Mouse (Mus musculus): ENCODE measurements around the gene Prpf38a. TPM values are rescaled to one million over a fixed set of nuclear protein-coding genes. Genes with fewer than 3 reads are reported as not detected.
A peak's percentile ranks its signal among the peaks of the same experiment; 100 is the strongest.

Prpf38a gene
- polyA plus RNA-seq, 1 experiment from 2014 or later: 73.1 TPM

- Histone ChIP-seq H3K36me3 (ENCODE audit: control insufficient read depth, insufficient read depth, low read length) (peaks cover 40% of the 10 kb centered on the region), H3K4me2 (ENCODE audit: low read depth, low read length) (no peak overlapping the region), H3K27ac (replicated peaks; ENCODE audit: low read depth, low read length) (no peak overlapping the region), H3K9ac (ENCODE audit: low read depth, low read length) (no peak overlapping the region), H3K4me1 (ENCODE audit: control insufficient read depth, insufficient read depth, low read length) (no peaks in the 10 kb centered on the region), H3K4me3 (ENCODE audit: low read depth, low read length) (no peak overlapping the region), H3K9me3 (ENCODE audit: control insufficient read depth, low read length) (no peaks in the 10 kb centered on the region), H3K27me3 (replicated peaks; ENCODE audit: control insufficient read depth, insufficient read depth, low read length) (no peaks in the 10 kb centered on the region)
- ATAC-seq (ENCODE audit: low read depth): no peak
- whole genome bisulfite sequencing: 87% methylated on average over 3 of the region's 3 CpGs
- no peak for DNase-seq (ENCODE audit: low spot score)
These were observed 29.5 kb upstream of the Prpf38a start for GRCm38 (mm10) chr4:108608651-108609050.

DNA sequence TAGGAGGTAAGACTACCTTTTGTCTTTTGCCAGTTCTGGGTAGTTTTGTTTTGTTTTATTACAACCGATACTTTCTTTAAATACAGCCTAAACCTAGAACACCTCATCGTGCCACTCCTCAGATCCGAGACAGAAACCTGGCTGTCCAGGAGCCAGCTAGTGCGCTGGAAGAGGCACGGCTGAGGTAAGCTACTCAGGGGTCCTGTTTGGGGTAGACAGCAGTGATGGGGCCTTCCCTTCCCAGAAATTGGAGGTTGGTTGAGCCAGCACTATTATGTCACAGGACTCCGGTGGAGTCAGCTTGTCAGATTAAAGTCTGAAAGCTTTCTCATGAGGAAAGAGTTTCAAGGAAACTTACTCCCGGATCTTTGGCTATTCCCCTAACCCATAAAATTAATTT is 22.7 kb upstream of the Prpf38a start:
- DNase-seq (ENCODE audit: low spot score): no peak
- Histone ChIP-seq H3K27me3 (replicated peaks; ENCODE audit: control insufficient read depth, insufficient read depth, low read length) (no peaks in the 10 kb centered on the region), H3K4me2 (ENCODE audit: low read depth, low read length) (no peak overlapping the region), H3K27ac (replicated peaks; ENCODE audit: low read depth, low read length) (no peak overlapping the region), H3K9ac (ENCODE audit: low read depth, low read length) (no peak overlapping the region), H3K36me3 (ENCODE audit: control insufficient read depth, insufficient read depth, low read length) (peaks cover 57% of the 10 kb centered on the region), H3K4me3 (ENCODE audit: low read depth, low read length) (no peak overlapping the region), H3K4me1 (ENCODE audit: control insufficient read depth, insufficient read depth, low read length) (no peaks in the 10 kb centered on the region), H3K9me3 (ENCODE audit: control insufficient read depth, low read length) (no peaks in the 10 kb centered on the region)
- 95% methylated on average over 7 of the region's 7 CpGs for WGBS
- no peak for ATAC-seq (ENCODE audit: low read depth)

DNA sequence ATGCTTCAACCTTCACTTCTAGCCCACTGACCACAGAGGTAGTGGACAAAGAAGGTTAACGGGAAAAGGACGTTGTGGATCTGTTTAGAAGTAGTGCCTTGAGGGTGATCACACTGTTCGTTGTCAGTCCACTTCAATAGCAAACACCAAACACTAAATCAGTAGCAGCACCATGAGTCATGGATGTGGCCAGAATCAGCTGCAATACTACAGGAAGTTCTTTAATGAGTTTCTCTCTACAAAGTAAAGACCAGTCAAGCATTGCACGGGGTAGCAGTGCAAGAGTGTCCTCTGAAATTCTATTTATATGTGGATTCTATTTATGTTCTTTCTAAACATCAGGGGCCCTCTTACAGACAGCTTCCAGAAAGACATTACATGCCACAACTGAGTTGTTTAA is 19.2 kb upstream of the Prpf38a start:
- Histone ChIP-seq H3K9ac (ENCODE audit: low read depth, low read length) (no peak overlapping the region), H3K27ac (replicated peaks; ENCODE audit: low read depth, low read length) (no peak overlapping the region), H3K4me1 (ENCODE audit: control insufficient read depth, insufficient read depth, low read length) (no peaks in the 10 kb centered on the region), H3K4me2 (ENCODE audit: low read depth, low read length) (no peak overlapping the region), H3K9me3 (ENCODE audit: control insufficient read depth, low read length) (no peaks in the 10 kb centered on the region), H3K4me3 (ENCODE audit: low read depth, low read length) (no peak overlapping the region), H3K27me3 (replicated peaks; ENCODE audit: control insufficient read depth, insufficient read depth, low read length) (no peaks in the 10 kb centered on the region), H3K36me3 (ENCODE audit: control insufficient read depth, insufficient read depth, low read length) (peaks cover 33% of the 10 kb centered on the region)
- 88% methylated on average over 4 of the region's 4 CpGs for WGBS
- ATAC-seq (ENCODE audit: low read depth) (no peak), DNase-seq (ENCODE audit: low spot score) (no peak)

- WGBS: 86% methylated on average over 1 of the region's 1 CpGs
These were observed 16.6 kb upstream of the Prpf38a start for GRCm38 (mm10) chr4:108595785-108596184.

DNA sequence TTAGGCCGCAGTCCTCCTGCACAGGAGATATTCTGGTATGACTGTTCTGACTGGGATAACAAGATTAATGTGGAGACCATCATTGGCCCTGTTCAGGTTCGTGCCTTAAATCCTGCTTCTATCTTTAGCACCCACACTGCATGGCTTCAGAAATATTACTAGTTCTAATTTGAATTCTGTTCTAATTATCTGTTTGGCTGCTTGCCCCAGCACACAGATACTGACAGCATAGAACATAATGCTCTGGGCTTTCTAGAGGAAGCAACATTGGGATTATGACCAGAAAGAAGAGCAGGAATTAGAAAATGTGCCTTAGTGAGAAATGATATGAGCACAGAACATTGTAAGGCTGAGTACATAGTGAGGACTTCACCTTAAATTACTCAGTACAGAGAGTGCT is 14.2 kb upstream of the Prpf38a start:
- Histone ChIP-seq H3K9ac (ENCODE audit: low read depth, low read length) (no peak overlapping the region), H3K4me2 (ENCODE audit: low read depth, low read length) (no peak overlapping the region), H3K27ac (replicated peaks; ENCODE audit: low read depth, low read length) (no peak overlapping the region), H3K9me3 (ENCODE audit: control insufficient read depth, low read length) (no peaks in the 10 kb centered on the region), H3K36me3 (ENCODE audit: control insufficient read depth, insufficient read depth, low read length) (0 out of 2 replicates have a peak, but pooled peaks cover 17% of the 10 kb centered on the region), H3K27me3 (replicated peaks; ENCODE audit: control insufficient read depth, insufficient read depth, low read length) (no peaks in the 10 kb centered on the region), H3K4me1 (ENCODE audit: control insufficient read depth, insufficient read depth, low read length) (no peaks in the 10 kb centered on the region), H3K4me3 (ENCODE audit: low read depth, low read length) (no peak overlapping the region)
- DNase-seq (ENCODE audit: low spot score): no peak
- 87% methylated on average over 2 of the region's 2 CpGs for WGBS
- ATAC-seq (ENCODE audit: low read depth): no peak

More at GRCm38 (mm10) chr4:108595785-108596184, 16.6 kb upstream of the Prpf38a start:
- H3K4me2 ChIP-seq (ENCODE audit: low read depth, low read length): no peak overlapping the region
- no peaks in the 10 kb centered on the region for H3K27me3 ChIP-seq (replicated peaks; ENCODE audit: control insufficient read depth, insufficient read depth, low read length)
- no peak overlapping the region for H3K27ac ChIP-seq (replicated peaks; ENCODE audit: low read depth, low read length)
- H3K4me3 ChIP-seq (ENCODE audit: low read depth, low read length): no peak overlapping the region
- H3K4me1 ChIP-seq (ENCODE audit: control insufficient read depth, insufficient read depth, low read length): no peaks in the 10 kb centered on the region
- no peak overlapping the region for H3K9ac ChIP-seq (ENCODE audit: low read depth, low read length)
- peaks cover 19% of the 10 kb centered on the region for H3K36me3 ChIP-seq (ENCODE audit: control insufficient read depth, insufficient read depth, low read length)
- DNase-seq (ENCODE audit: low spot score) (no peak), ATAC-seq (ENCODE audit: low read depth) (no peak)
- no peaks in the 10 kb centered on the region for H3K9me3 ChIP-seq (ENCODE audit: control insufficient read depth, low read length)

DNA sequence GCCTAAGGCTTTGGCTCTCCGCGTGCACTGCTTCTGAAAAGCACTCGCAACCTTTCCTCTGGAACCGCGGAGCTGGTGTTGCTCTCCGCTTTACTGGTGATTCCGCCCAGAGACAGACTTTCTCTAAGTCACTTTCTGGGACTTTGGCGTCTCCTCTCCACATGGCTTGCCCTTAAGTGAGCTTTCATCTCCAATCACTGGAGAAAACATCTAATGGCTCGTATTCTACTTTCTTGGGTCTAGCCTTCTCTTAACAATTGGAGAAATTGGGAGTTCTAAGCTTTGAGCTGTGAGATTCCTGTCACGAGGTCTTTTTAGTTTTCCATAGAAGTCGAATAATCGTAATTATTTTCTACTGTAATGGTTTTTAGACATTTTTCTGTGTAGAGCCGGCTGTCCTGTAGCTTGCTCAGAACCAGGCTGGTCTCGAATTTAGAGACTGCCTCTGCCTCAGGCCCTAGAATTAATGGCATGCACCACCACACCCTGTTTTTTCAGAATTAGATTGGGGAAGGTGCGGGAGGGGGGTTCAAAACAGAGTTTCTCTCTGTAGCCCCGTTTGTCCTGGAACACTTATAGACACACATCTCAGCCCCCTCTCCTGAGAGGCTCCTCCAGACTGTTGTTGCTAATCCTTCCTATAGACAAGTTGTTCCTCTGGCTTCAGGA is 741 bp upstream of the Prpf38a start:
- H3K4me1 ChIP-seq (ENCODE audit: control insufficient read depth, insufficient read depth, low read length): peaks cover 16% of the 10 kb centered on the region
- DNase-seq (ENCODE audit: low spot score) (no peak), ATAC-seq (ENCODE audit: low read depth) (no peak)

GRCm38 (mm10) chr4:108572644-108573043 is 6.5 kb downstream of the Prpf38a start:
- Histone ChIP-seq H3K9ac (ENCODE audit: low read depth, low read length) (no peak overlapping the region), H3K4me3 (ENCODE audit: low read depth, low read length) (no peak overlapping the region), H3K4me2 (ENCODE audit: low read depth, low read length) (no peak overlapping the region), H3K27me3 (replicated peaks; ENCODE audit: control insufficient read depth, insufficient read depth, low read length) (no peaks in the 10 kb centered on the region), H3K4me1 (ENCODE audit: control insufficient read depth, insufficient read depth, low read length) (peaks cover 1% of the 10 kb centered on the region), H3K36me3 (ENCODE audit: control insufficient read depth, insufficient read depth, low read length) (peaks cover 71% of the 10 kb centered on the region), H3K9me3 (ENCODE audit: control insufficient read depth, low read length) (no peaks in the 10 kb centered on the region), H3K27ac (replicated peaks; ENCODE audit: low read depth, low read length) (no peak overlapping the region)
- ATAC-seq (ENCODE audit: low read depth): no peak
- WGBS: 96% methylated on average over 3 of the region's 3 CpGs
- DNase-seq (ENCODE audit: low spot score): no peak

More for the DNA sequence above, 741 bp upstream of the Prpf38a start:
- H3K9me3 ChIP-seq (ENCODE audit: control insufficient read depth, low read length): no peaks in the 10 kb centered on the region
- peaks cover 15% of the 10 kb centered on the region for H3K36me3 ChIP-seq (ENCODE audit: control insufficient read depth, insufficient read depth, low read length)
- peak overlapping the region; percentile 68 for H3K4me3 ChIP-seq (ENCODE audit: low read depth, low read length)
- H3K27ac ChIP-seq (replicated peaks; ENCODE audit: low read depth, low read length): peak overlapping the region; percentile 87
- H3K4me2 ChIP-seq (ENCODE audit: low read depth, low read length): peak overlapping the region; percentile 84
- peak overlapping the region; percentile 74 for H3K9ac ChIP-seq (ENCODE audit: low read depth, low read length)
- no peaks in the 10 kb centered on the region for H3K27me3 ChIP-seq (replicated peaks; ENCODE audit: control insufficient read depth, insufficient read depth, low read length)
- WGBS: under 1% methylated on average over 16 of the region's 16 CpGs

DNA sequence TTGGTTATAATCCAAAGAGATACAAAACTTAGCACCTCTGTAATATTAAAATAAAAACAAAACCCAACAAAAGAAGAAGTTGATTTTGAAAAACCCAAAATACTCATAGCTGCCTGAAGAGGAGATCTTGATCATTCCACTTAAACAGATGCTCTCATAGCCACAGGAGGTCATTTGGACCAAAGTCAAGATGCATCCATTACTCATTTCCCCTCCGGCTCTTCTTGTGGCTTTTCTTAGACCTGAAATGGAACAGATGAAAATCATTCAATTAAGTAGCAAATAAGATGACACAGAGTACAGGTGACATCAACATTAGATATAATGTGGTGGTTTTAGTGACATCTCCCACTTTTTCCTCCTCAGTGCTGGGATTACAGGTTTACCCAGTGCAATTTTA is 14.1 kb downstream of the Prpf38a start:
- no peak for ATAC-seq (ENCODE audit: low read depth)
- Histone ChIP-seq H3K4me3 (ENCODE audit: low read depth, low read length) (no peak overlapping the region), H3K4me1 (ENCODE audit: control insufficient read depth, insufficient read depth, low read length) (no peaks in the 10 kb centered on the region), H3K9ac (ENCODE audit: low read depth, low read length) (no peak overlapping the region), H3K9me3 (ENCODE audit: control insufficient read depth, low read length) (no peaks in the 10 kb centered on the region), H3K27ac (replicated peaks; ENCODE audit: low read depth, low read length) (no peak overlapping the region), H3K36me3 (ENCODE audit: control insufficient read depth, insufficient read depth, low read length) (peaks cover 96% of the 10 kb centered on the region), H3K4me2 (ENCODE audit: low read depth, low read length) (no peak overlapping the region), H3K27me3 (replicated peaks; ENCODE audit: control insufficient read depth, insufficient read depth, low read length) (no peaks in the 10 kb centered on the region)
- WGBS: 73% methylated on average over 1 of the region's 1 CpGs
- no peak for DNase-seq (ENCODE audit: low spot score)

DNA sequence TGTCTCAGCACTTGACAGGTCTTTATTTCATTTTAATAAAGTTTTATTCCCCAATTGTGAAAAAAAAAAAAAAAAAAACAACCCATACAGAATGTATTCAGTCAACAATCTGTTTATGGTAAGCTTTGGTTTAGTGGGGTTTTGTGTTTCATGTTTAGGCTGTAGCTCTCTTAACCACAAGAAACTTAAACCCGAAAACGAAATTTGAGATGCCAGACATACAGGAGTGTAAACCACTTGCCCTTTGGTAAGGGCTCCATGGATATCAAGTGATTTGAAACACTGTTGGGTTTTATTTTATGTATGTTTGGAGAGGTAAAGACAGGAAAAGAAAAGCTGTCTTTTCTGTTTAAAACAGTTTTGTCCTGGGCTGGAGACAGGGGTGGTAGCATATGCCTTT is 39.4 kb downstream of the Prpf38a start:
- Histone ChIP-seq H3K4me1 (ENCODE audit: control insufficient read depth, insufficient read depth, low read length) (no peaks in the 10 kb centered on the region), H3K27me3 (replicated peaks; ENCODE audit: control insufficient read depth, insufficient read depth, low read length) (no peaks in the 10 kb centered on the region), H3K9me3 (ENCODE audit: control insufficient read depth, low read length) (no peaks in the 10 kb centered on the region), H3K9ac (ENCODE audit: low read depth, low read length) (no peak overlapping the region), H3K36me3 (ENCODE audit: control insufficient read depth, insufficient read depth, low read length) (peaks cover 33% of the 10 kb centered on the region), H3K27ac (replicated peaks; ENCODE audit: low read depth, low read length) (no peak overlapping the region), H3K4me3 (ENCODE audit: low read depth, low read length) (no peak overlapping the region), H3K4me2 (ENCODE audit: low read depth, low read length) (no peak overlapping the region)
- peak; percentile 59 for DNase-seq (ENCODE audit: low spot score)
- 71% methylated on average over 2 of the region's 2 CpGs for WGBS
- no peak for ATAC-seq (ENCODE audit: low read depth)

All from embryonic facial prominence, embryonic 14.5 days (tissue).